Mouse (Mus musculus) limb, embryonic 12.5 days (tissue): ENCODE data around the gene Rab13. TPM values are rescaled to one million over a fixed set of nuclear protein-coding genes. Genes with fewer than 3 reads are reported as not detected.
A peak's percentile ranks its signal among the peaks of the same experiment; 100 is the strongest.

Source experiments
- ATAC-seq: fragments of 200-750 bp; cut with Nextera tagmentation; 2 replicates; pipeline ENCODE4 v1.8.0; 2017; ENCODE audit warnings: low read depth, moderate TSS enrichment; ENCODE audit not compliant: insufficient number of reproducible peaks, insufficient read depth, low FRiP score, low TSS enrichment
- H3K27ac ChIP-seq: fragments of 300-500 bp; sonication (generic); 2 replicates; pipeline ENCODE4 v1.5.1; 2016; ENCODE audit warnings: mild to moderate bottlenecking, moderate library complexity
- H3K27me3 ChIP-seq: fragments of 300-500 bp; sonication (generic); 2 replicates; pipeline ENCODE4 v1.6.1; 2016; ENCODE audit warnings: mild to moderate bottlenecking, moderate library complexity
- H3K36me3 ChIP-seq: fragments of 300-500 bp; sonication (generic); 2 replicates; pipeline ENCODE4 v1.6.1; 2016; ENCODE audit warnings: mild to moderate bottlenecking, moderate library complexity
- H3K4me1 ChIP-seq: fragments of 300-500 bp; sonication (generic); replicated peaks from 2 replicates; pipeline ENCODE4 v1.6.1; 2016
- H3K4me2 ChIP-seq: fragments of 300-500 bp; sonication (generic); 2 replicates; pipeline ENCODE4 v1.6.1; 2016; ENCODE audit warnings: mild to moderate bottlenecking, moderate library complexity
- H3K4me3 ChIP-seq: fragments of 300-500 bp; sonication (generic); replicated peaks from 2 replicates; pipeline ENCODE4 v1.5.1; 2016; ENCODE audit warnings: mild to moderate bottlenecking
- H3K9ac ChIP-seq: fragments of 300-500 bp; sonication (generic); replicated peaks from 2 replicates; pipeline ENCODE4 v1.6.1; 2016; ENCODE audit warnings: mild to moderate bottlenecking, moderate library complexity
- H3K9me3 ChIP-seq: fragments of 300-500 bp; sonication (generic); 2 replicates; pipeline ENCODE4 v1.6.1; 2016; ENCODE audit warnings: mild to moderate bottlenecking, moderate library complexity
- WGBS: fragments of 180-500 bp; shearing (Covaris S2); methylation state at CpG from one replicate; pipeline ENCODE4 v1.1.7; 2016; 5-methylcytosine and 5-hydroxymethylcytosine counted together
- polyA plus RNA-seq: library from polyadenylated mRNA; unstranded; fragments of >200 nt; fragmentation: Nextera tagmentation; extraction: Ambion mirVana; gene quantifications from 2 replicates; pipeline ENCODE4 v1.2.1, GENCODE M21; 2016

Rab13 gene
- polyA plus RNA-seq = 28.2 and 29.8 TPM in 2 replicates

DNA sequence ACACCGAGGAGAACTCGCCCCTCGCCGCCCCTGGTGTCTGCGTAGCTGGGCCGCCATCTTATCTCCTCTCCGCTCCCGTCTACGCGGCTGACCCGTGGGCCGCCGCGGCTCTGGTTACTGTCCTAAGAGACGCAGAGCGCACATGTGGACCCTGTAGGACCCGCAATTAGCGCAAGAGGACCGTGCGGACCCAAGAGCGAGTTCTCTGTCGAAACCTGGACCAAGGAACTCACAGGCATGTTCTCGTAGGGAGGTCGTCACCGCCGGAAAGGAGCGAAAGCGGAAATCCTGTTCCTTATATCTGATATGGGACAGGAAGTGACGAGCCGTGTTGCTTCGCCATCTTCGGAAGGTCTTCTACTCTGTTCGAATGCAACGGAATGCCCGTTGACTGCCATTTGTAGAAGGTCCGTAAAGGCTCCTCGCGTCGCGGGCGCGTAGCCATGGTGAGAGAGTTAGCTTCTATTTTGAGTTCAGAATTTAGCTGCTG is at the start of gene Rab13, which contains the start of gene Rps27:
Gene Rab13, plus strand, starts transcription at position 319 of the 490 bp plus-strand sequence.
Gene Rps27, minus strand, starts transcription at position 275 of the 490 bp plus-strand sequence.
- WGBS = under 1% methylated on average over 42 of the region's 42 CpGs
- Histone ChIP-seq H3K27me3 (no peaks in the 10 kb centered on the region), H3K9me3 (no peaks in the 10 kb centered on the region), H3K9ac (peak within 1 kb of the TSS; percentile 81), H3K36me3 (peaks cover 42% of the 10 kb centered on the region), H3K4me1 (peaks cover 20% of the 10 kb centered on the region), H3K27ac (peak within 1 kb of the TSS; percentile 80), H3K4me3 (peak within 1 kb of the TSS; percentile 76), H3K4me2 (peak within 1 kb of the TSS; percentile 88)
- peak; percentile 90 for ATAC-seq

DNA sequence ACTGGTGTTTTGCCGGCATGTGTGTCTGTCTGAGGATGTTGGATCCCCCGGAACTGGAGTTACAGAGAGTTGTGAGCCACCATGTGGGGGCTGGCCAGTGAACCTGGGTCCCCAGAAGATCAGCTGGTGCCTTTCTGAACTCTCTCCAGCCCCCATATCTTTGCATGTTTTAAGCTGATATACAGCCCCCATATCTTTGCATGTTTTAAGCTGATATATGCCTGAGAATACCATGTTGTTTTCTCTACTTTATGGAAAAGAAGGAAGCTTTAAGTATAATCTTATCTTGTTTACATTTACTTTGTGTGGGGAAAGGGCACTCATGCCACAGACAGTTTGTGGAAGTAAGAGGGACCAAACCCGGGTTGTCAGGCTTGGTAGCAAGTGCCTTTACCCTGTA is 33.9 kb upstream of the Rab13 start:
- H3K9ac ChIP-seq = no peak overlapping the region
- H3K27ac ChIP-seq = no peak overlapping the region
- no peak overlapping the region for H3K4me2 ChIP-seq
- H3K27me3 ChIP-seq = no peaks in the 10 kb centered on the region
- H3K36me3 ChIP-seq = no peaks in the 10 kb centered on the region
- H3K4me1 ChIP-seq = no peaks in the 10 kb centered on the region
- H3K4me3 ChIP-seq = no peak overlapping the region
- no peaks in the 10 kb centered on the region for H3K9me3 ChIP-seq
- ATAC-seq = no peak
- WGBS = 82% methylated on average over 3 of the region's 3 CpGs

DNA sequence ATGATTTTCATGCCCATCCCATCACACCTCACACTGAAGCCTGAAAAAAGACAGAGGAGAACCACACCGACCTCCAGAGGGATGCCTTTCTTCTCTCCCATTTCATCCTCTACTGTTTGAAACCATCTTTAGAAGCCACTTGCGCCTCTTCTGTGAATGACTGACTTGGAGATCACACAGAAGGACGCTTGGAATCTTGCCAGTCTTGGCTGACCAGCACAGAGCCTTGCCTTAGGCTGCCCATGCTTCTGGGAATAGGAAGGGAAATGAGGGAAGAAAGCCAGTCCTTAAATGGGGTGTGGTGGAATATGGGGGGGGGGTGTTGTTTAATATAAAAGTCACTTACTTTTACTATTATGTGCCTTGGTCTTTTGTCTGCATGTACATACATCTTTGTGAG is 29.9 kb upstream of the Rab13 start:
- Histone ChIP-seq H3K9ac (no peak overlapping the region), H3K27ac (no peak overlapping the region), H3K36me3 (no peaks in the 10 kb centered on the region), H3K4me1 (no peaks in the 10 kb centered on the region), H3K4me2 (no peak overlapping the region), H3K27me3 (no peaks in the 10 kb centered on the region), H3K9me3 (no peaks in the 10 kb centered on the region), H3K4me3 (no peak overlapping the region)
- 70% methylated on average over 3 of the region's 3 CpGs for WGBS
- no peak for ATAC-seq

DNA sequence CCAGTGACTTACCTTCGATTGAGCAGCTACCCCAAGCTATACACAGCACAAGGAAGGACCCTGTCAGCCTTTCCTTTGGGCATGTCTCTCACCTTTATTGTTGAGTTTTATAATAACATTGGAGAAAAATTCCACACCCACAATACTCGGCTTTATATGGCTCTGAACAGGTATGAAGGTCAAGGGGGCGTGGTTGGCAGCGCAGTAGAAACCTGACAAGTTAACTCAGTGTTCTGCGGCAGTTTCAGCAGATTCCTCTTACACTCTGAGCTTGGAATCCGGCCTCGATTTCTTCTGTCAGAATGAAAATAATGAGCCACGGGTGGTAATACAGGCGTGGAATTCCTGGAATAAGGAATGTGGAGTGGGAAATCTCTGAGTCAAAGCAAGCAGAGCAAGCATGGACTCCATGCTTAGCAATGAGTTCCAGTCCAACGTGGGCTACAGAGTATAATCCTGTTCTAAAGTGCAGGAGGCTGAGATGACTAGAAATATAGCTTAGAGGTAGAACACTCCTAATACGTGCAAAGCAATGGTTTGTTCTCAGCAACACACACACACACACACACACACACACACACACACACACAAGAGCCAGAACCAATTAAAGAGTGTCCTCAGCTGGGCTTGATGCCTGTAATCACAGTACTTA is 22.5 kb upstream of the Rab13 start:
- WGBS = 83% methylated on average over 11 of the region's 11 CpGs
- Histone ChIP-seq H3K9ac (no peak overlapping the region), H3K4me1 (0 out of 2 replicates have a peak, but pooled peaks cover 11% of the 10 kb centered on the region), H3K9me3 (no peaks in the 10 kb centered on the region), H3K27ac (no peak overlapping the region), H3K4me3 (no peak overlapping the region), H3K4me2 (no peak overlapping the region), H3K36me3 (no peaks in the 10 kb centered on the region), H3K27me3 (no peaks in the 10 kb centered on the region)
- ATAC-seq = no peak

DNA sequence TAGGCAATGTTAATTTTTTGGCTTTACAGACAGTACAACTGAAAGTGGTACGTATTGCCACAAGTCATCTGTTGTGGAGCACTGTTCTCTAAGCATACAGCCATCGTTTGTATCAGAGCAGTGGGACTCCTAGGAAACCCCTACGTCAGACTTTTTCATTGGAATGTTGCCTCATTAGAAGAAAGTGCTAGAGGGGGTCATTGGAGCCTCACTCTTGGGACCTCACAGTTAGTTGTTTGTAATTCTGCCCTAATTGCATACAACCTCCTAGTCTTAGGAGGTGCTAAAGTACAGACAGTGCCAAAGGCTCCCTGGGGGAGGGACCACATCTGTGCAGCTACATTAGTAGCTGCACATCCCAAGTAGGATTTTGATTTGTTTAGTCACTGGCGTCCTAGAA is 18.7 kb upstream of the Rab13 start:
- 30% methylated on average over 4 of the region's 4 CpGs for WGBS
- Histone ChIP-seq H3K4me3 (no peak overlapping the region), H3K9ac (no peak overlapping the region), H3K4me2 (no peak overlapping the region), H3K36me3 (no peaks in the 10 kb centered on the region), H3K27ac (no peak overlapping the region), H3K9me3 (no peaks in the 10 kb centered on the region), H3K4me1 (0 out of 2 replicates have a peak, but pooled peaks cover 11% of the 10 kb centered on the region), H3K27me3 (no peaks in the 10 kb centered on the region)
- ATAC-seq = no peak

DNA sequence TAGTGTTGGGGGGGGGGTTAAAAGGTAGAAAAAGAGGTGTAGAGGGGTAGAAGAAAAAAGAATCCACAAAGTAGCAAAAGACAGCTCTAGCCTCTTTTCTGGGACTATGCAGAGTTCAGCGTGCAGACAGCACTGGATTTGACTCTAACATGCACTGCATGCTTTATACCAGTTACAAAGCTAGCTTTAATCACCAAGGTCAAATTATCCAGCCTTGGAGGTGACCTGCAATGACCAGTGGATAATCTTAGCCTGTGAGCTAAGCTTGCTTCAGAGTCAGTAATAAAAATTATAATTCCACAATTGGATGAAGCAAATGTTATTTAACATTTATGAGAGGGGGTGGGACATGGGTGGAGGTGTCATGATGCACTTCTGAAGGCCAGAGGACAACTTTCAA is 17.9 kb upstream of the Rab13 start:
- Histone ChIP-seq H3K9ac (no peak overlapping the region), H3K27ac (no peak overlapping the region), H3K4me2 (no peak overlapping the region), H3K27me3 (no peaks in the 10 kb centered on the region), H3K4me3 (no peak overlapping the region), H3K36me3 (no peaks in the 10 kb centered on the region), H3K9me3 (no peaks in the 10 kb centered on the region), H3K4me1 (0 out of 2 replicates have a peak, but pooled peaks cover 11% of the 10 kb centered on the region)
- ATAC-seq = no peak
- 83% methylated on average over 1 of the region's 1 CpGs for WGBS

DNA sequence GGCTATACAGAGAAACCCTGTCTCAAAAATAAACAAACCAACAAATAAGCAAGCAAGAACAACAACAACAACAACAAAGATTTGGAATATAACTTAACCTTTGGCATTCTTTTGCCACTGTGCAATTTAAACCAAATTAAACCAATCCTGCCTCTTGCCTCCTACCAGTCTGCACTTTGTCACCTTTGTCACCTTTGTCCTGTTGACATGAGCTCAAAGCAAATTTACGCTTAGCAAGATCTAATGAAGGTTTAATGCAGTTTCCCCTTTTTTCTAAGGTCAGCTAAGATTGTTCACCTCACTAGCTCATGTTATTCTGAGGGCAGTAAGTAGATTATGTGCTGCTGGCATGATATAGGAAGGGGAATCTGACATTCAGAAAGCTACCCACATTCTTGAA is 15.9 kb upstream of the Rab13 start:
- Histone ChIP-seq H3K36me3 (no peaks in the 10 kb centered on the region), H3K9me3 (no peaks in the 10 kb centered on the region), H3K4me1 (0 out of 2 replicates have a peak, but pooled peaks cover 4% of the 10 kb centered on the region), H3K4me3 (no peak overlapping the region), H3K27me3 (no peaks in the 10 kb centered on the region), H3K9ac (no peak overlapping the region), H3K27ac (no peak overlapping the region), H3K4me2 (no peak overlapping the region)
- WGBS = 69% methylated on average over 1 of the region's 1 CpGs
- ATAC-seq = no peak

DNA sequence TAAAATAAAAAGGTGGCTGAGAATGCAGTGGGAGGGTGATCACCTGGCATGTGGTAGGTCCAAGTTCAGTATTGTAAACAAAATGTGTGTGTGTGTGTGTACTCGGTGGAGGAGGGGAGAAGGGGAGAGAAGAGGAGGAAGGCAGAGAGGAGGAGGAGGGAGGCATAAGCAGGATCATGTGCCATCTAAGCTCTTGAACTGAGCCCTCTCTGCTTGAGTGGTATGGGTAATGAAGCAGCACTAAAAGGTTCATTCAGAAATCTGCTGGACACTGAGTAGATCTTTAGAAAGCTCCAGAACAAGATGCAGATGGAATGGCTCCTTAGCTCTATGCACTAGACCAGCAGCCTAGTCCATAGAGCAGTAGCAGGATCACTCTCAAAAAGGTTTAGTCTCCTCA is 10.6 kb upstream of the Rab13 start:
- no peaks in the 10 kb centered on the region for H3K4me1 ChIP-seq
- no peaks in the 10 kb centered on the region for H3K9me3 ChIP-seq
- no peak for ATAC-seq
- no peak overlapping the region for H3K4me2 ChIP-seq
- 64% methylated on average over 1 of the region's 1 CpGs for WGBS
- peaks cover 5% of the 10 kb centered on the region for H3K36me3 ChIP-seq
- no peak overlapping the region for H3K4me3 ChIP-seq
- no peak overlapping the region for H3K9ac ChIP-seq
- H3K27ac ChIP-seq = no peak overlapping the region
- H3K27me3 ChIP-seq = no peaks in the 10 kb centered on the region

DNA sequence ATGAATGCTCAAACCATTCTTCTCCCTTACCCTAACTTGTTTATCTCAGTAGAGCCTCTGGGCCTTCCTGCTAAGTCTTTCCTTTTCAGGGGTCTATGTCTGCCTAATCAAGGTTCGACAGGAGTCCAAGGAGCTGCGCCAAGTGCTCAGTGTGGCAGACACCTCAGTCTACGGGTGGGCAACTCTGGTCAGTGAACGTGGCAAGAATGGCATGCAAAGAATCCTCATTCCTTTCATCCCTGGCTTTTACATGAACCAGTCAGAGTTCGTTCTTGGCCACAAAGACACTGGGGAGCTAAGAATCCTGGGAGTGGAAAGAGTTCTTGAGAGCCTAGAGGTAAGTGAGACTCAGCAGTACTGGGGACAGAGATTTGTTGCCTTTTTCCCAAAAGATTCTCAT is 9.9 kb upstream of the Rab13 start:
- Histone ChIP-seq H3K36me3 (peaks cover 12% of the 10 kb centered on the region), H3K27me3 (no peaks in the 10 kb centered on the region), H3K9me3 (no peaks in the 10 kb centered on the region), H3K4me1 (no peaks in the 10 kb centered on the region), H3K9ac (no peak overlapping the region), H3K4me2 (no peak overlapping the region), H3K4me3 (no peak overlapping the region), H3K27ac (no peak overlapping the region)
- 78% methylated on average over 5 of the region's 5 CpGs for WGBS
- ATAC-seq = no peak

DNA sequence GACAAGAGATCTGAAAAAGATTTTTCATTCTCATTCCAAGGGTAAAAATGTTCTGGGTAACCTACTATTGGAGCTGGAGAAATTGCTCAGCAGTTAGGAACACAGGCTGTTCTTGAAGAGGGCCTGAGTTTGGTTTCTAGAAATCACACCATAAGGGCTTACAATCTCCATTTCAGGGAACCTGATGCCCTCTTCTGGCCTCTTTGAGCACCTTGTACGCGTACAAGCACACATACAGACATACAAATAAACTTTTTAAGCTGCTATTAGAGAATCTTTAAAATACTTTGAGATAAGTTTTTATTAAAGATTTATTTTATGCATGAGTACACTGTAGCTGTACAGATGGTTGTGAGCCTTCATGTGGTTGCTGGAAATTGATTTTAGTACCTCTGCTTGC is 8.9 kb upstream of the Rab13 start:
- Histone ChIP-seq H3K4me1 (no peaks in the 10 kb centered on the region), H3K36me3 (peaks cover 22% of the 10 kb centered on the region), H3K4me3 (no peak overlapping the region), H3K9me3 (no peaks in the 10 kb centered on the region), H3K4me2 (no peak overlapping the region), H3K9ac (no peak overlapping the region), H3K27me3 (no peaks in the 10 kb centered on the region), H3K27ac (no peak overlapping the region)
- 91% methylated on average over 2 of the region's 2 CpGs for WGBS
- no peak for ATAC-seq

DNA sequence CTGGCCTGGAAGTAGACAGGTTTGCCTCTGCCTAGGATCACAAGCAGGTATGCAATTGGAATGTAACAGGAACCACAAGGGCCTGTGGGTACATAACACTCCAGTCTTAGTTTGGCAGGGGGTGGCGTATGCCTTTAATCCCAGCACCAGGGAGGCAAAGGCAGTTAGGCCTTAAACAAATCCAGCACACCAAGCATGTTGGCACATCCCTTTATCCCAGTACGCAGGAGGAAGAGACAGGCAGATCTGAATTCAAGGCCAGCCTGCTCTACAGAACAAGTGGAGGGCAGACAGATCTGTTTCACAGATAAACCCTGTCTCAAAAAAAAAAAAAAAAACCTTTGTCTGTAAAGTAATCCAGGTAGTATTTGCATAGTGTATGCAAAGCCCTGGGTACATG is 4.8 kb upstream of the Rab13 start:
- no peak overlapping the region for H3K9ac ChIP-seq
- 80% methylated on average over 2 of the region's 2 CpGs for whole genome bisulfite sequencing
- no peak for ATAC-seq
- no peaks in the 10 kb centered on the region for H3K27me3 ChIP-seq
- H3K36me3 ChIP-seq = peaks cover 52% of the 10 kb centered on the region
- no peaks in the 10 kb centered on the region for H3K9me3 ChIP-seq
- no peak overlapping the region for H3K4me2 ChIP-seq
- peaks cover 15% of the 10 kb centered on the region for H3K4me1 ChIP-seq
- H3K27ac ChIP-seq = no peak overlapping the region
- no peak overlapping the region for H3K4me3 ChIP-seq
